Mouse (Mus musculus): ENCODE data around the gene Ankrd55. TPM values are rescaled to one million over a fixed set of nuclear protein-coding genes. Genes with fewer than 3 reads are reported as not detected.

The Ankrd55 gene
- polyA plus RNA-seq, 1 experiment, result 0.18 TPM

DNA sequence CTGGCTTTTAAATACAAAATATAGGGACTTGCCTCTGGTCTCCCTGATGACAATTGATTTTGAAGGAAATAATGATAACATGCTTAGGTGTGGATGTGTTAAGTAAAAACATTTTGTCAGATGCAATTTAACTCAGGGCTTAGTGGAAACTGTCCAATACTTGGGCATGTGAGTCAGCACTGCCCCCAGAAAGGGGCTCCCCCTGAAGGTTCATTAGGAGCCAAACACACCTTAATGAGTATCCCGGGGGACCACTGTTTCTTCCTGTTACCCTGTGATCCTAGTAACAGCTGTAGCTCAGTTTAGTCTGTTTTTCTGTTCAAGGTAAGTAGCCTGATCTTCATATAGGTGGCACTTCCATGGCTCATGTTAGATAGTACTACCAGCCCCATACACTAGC is 102.0 kb downstream of the Ankrd55 start:
- Histone ChIP-seq H3K79me3 (ENCODE audit: low read depth) (no peaks in the 10 kb centered on the region), H3ac (ENCODE audit: control insufficient read depth, insufficient read length, low read depth) (no peak overlapping the region), H3K79me2 (ENCODE audit: control insufficient read depth, insufficient read depth) (no peaks in the 10 kb centered on the region), H3K4me3 (ENCODE audit: insufficient read depth, poor library complexity, severe bottlenecking) (no peak overlapping the region), H3K36me3 (ENCODE audit: control insufficient read depth, insufficient read depth) (no peaks in the 10 kb centered on the region), H3K27me3 (ENCODE audit: control insufficient read depth, insufficient read depth, insufficient read length) (no peaks in the 10 kb centered on the region)
- TF ChIP-seq MYOG (IDR thresholded peaks at IDR 0.05; ENCODE audit: control insufficient read depth, extremely low read depth, insufficient read length) (no peak), FOSL1 (IDR thresholded peaks at IDR 0.05; ENCODE audit: insufficient read depth, low read length, poor library complexity, severe bottlenecking) (no peak), CTCF (IDR thresholded peaks at IDR 0.05; ENCODE audit: control insufficient read depth, insufficient read depth, insufficient read length) (no peak), CEBPB (IDR thresholded peaks at IDR 0.05; ENCODE audit: low read depth) (no peak), MAX (IDR thresholded peaks at IDR 0.05) (no peak), USF1 (IDR thresholded peaks at IDR 0.05; ENCODE audit: low read depth) (no peak), MYOD1 (IDR thresholded peaks at IDR 0.05; ENCODE audit: control insufficient read depth, insufficient read length, low read depth) (no peak)

DNA sequence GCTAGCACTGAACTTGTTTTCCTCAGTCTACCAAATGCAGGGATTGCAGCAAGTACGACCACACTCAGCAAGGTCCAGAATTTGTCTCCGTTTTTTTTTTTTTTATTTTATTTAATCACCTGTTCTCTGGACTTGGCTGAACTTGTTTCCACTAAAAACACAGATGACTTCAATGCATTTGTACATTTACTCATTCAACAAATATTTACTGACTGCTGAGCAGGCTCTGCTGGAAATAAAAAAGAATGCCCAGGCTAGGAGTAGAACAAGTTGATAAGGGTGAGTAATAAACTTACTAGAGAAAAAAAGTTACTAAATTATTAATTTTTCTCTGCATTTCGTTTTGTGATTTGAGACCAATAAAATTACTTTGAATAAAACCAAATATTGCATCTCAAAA is 103.1 kb downstream of the Ankrd55 start:
- Histone ChIP-seq H3ac (ENCODE audit: control insufficient read depth, insufficient read length, low read depth) (no peak overlapping the region), H3K79me2 (ENCODE audit: control insufficient read depth, insufficient read depth) (no peaks in the 10 kb centered on the region), H3K4me3 (ENCODE audit: insufficient read depth, poor library complexity, severe bottlenecking) (no peak overlapping the region), H3K36me3 (ENCODE audit: control insufficient read depth, insufficient read depth) (no peaks in the 10 kb centered on the region), H3K79me3 (ENCODE audit: low read depth) (no peaks in the 10 kb centered on the region), H3K27me3 (ENCODE audit: control insufficient read depth, insufficient read depth, insufficient read length) (no peaks in the 10 kb centered on the region)
- no peak for TF ChIP-seq CEBPB (IDR thresholded peaks at IDR 0.05; ENCODE audit: low read depth)
- TF ChIP-seq MYOG (IDR thresholded peaks at IDR 0.05; ENCODE audit: control insufficient read depth, extremely low read depth, insufficient read length), result no peak
- no peak for TF ChIP-seq FOSL1 (IDR thresholded peaks at IDR 0.05; ENCODE audit: insufficient read depth, low read length, poor library complexity, severe bottlenecking)
- TF ChIP-seq MAX (IDR thresholded peaks at IDR 0.05), result no peak
- TF ChIP-seq USF1 (IDR thresholded peaks at IDR 0.05; ENCODE audit: low read depth), result no peak
- no peak for TF ChIP-seq CTCF (IDR thresholded peaks at IDR 0.05; ENCODE audit: control insufficient read depth, insufficient read depth, insufficient read length)
- no peak for TF ChIP-seq MYOD1 (IDR thresholded peaks at IDR 0.05; ENCODE audit: control insufficient read depth, insufficient read length, low read depth)

DNA sequence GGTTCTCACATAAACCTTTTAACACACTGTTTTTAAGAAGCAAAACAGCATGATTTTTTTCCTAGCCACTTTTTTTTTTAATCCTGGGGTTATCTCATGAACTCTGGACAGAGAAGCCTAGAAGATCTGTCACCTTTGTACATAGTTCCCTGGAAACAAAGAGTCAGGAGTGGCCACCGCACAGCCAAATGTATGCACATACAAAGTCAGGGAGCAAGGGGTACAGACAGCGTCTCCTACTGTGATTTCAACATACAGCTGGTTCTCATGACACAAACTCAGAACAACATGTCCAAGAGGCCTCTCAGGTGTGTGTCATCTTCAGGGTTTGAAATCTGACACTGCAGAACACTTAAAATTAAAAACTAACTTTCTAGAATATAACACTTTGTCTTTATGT is 105.1 kb downstream of the Ankrd55 start:
- Histone ChIP-seq H3ac (ENCODE audit: control insufficient read depth, insufficient read length, low read depth) (no peak overlapping the region), H3K4me3 (ENCODE audit: insufficient read depth, poor library complexity, severe bottlenecking) (no peak overlapping the region), H3K79me3 (ENCODE audit: low read depth) (no peaks in the 10 kb centered on the region), H3K27me3 (ENCODE audit: control insufficient read depth, insufficient read depth, insufficient read length) (no peaks in the 10 kb centered on the region), H3K79me2 (ENCODE audit: control insufficient read depth, insufficient read depth) (no peaks in the 10 kb centered on the region), H3K36me3 (ENCODE audit: control insufficient read depth, insufficient read depth) (no peaks in the 10 kb centered on the region)
- TF ChIP-seq FOSL1 (IDR thresholded peaks at IDR 0.05; ENCODE audit: insufficient read depth, low read length, poor library complexity, severe bottlenecking), result no peak
- TF ChIP-seq CEBPB (IDR thresholded peaks at IDR 0.05; ENCODE audit: low read depth), result no peak
- no peak for TF ChIP-seq MYOD1 (IDR thresholded peaks at IDR 0.05; ENCODE audit: control insufficient read depth, insufficient read length, low read depth)
- no peak for TF ChIP-seq USF1 (IDR thresholded peaks at IDR 0.05; ENCODE audit: low read depth)
- no peak for TF ChIP-seq CTCF (IDR thresholded peaks at IDR 0.05; ENCODE audit: control insufficient read depth, insufficient read depth, insufficient read length)
- no peak for TF ChIP-seq MYOG (IDR thresholded peaks at IDR 0.05; ENCODE audit: control insufficient read depth, extremely low read depth, insufficient read length)
- no peak for TF ChIP-seq MAX (IDR thresholded peaks at IDR 0.05)

DNA sequence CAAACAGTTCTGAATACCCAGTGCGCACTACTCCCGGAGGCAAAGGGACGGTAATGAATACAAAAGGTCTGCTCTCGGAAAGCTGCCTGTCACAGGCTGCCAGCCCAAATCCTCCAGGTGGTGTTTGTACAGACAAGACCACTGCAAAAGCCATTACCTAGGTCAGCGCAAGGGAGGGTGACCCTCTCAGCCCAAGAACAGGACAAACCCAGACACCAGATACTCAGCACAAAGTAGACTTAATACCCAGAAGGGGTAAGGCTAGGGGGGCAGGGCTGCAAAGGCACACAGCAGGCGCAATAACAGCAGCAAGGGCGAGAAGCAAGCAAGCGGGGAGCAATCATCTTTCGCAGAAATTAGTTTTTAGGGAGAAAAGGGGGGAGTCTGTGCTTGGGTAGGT is 106.0 kb downstream of the Ankrd55 start:
- no peaks in the 10 kb centered on the region for H3K27me3 ChIP-seq (ENCODE audit: control insufficient read depth, insufficient read depth, insufficient read length)
- TF ChIP-seq CEBPB (IDR thresholded peaks at IDR 0.05; ENCODE audit: low read depth), result no peak
- TF ChIP-seq MYOG (IDR thresholded peaks at IDR 0.05; ENCODE audit: control insufficient read depth, extremely low read depth, insufficient read length), result no peak
- no peak for TF ChIP-seq USF1 (IDR thresholded peaks at IDR 0.05; ENCODE audit: low read depth)
- no peak for TF ChIP-seq MAX (IDR thresholded peaks at IDR 0.05)
- TF ChIP-seq CTCF (IDR thresholded peaks at IDR 0.05; ENCODE audit: control insufficient read depth, insufficient read depth, insufficient read length), result no peak
- no peak for TF ChIP-seq FOSL1 (IDR thresholded peaks at IDR 0.05; ENCODE audit: insufficient read depth, low read length, poor library complexity, severe bottlenecking)
- TF ChIP-seq MYOD1 (IDR thresholded peaks at IDR 0.05; ENCODE audit: control insufficient read depth, insufficient read length, low read depth), result no peak
- H3K79me3 ChIP-seq (ENCODE audit: low read depth), result no peaks in the 10 kb centered on the region
- no peaks in the 10 kb centered on the region for H3K36me3 ChIP-seq (ENCODE audit: control insufficient read depth, insufficient read depth)
- no peak overlapping the region for H3ac ChIP-seq (ENCODE audit: control insufficient read depth, insufficient read length, low read depth)
- H3K4me3 ChIP-seq (ENCODE audit: insufficient read depth, poor library complexity, severe bottlenecking), result no peak overlapping the region
- no peaks in the 10 kb centered on the region for H3K79me2 ChIP-seq (ENCODE audit: control insufficient read depth, insufficient read depth)

DNA sequence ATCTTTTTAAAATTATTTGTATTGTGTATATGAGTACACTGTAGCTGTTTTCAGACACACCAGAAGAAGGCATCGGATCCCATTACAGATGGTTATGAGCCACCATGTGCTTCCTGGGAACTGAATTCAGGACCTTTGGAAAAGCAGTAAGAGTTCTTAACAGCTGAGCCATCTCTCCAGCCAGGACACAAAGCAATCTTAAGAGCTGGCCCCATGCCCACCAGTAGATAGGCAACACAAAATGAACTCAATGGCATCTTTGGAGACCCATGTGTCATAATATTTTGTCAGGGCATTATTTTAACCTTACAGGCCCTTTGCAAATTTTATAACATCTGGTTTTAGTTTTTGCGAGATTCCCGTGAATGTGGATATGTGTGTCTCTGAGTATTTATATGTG is 116.5 kb downstream of the Ankrd55 start:
- H3K27me3 ChIP-seq (ENCODE audit: control insufficient read depth, insufficient read depth, insufficient read length), result no peaks in the 10 kb centered on the region
- no peak overlapping the region for H3K4me3 ChIP-seq (ENCODE audit: insufficient read depth, poor library complexity, severe bottlenecking)
- no peaks in the 10 kb centered on the region for H3K79me2 ChIP-seq (ENCODE audit: control insufficient read depth, insufficient read depth)
- H3ac ChIP-seq (ENCODE audit: control insufficient read depth, insufficient read length, low read depth), result no peak overlapping the region
- no peaks in the 10 kb centered on the region for H3K36me3 ChIP-seq (ENCODE audit: control insufficient read depth, insufficient read depth)
- H3K79me3 ChIP-seq (ENCODE audit: low read depth), result no peaks in the 10 kb centered on the region
- TF ChIP-seq CEBPB (IDR thresholded peaks at IDR 0.05; ENCODE audit: low read depth) (no peak), MYOG (IDR thresholded peaks at IDR 0.05; ENCODE audit: control insufficient read depth, extremely low read depth, insufficient read length) (no peak), MYOD1 (IDR thresholded peaks at IDR 0.05; ENCODE audit: control insufficient read depth, insufficient read length, low read depth) (no peak), FOSL1 (IDR thresholded peaks at IDR 0.05; ENCODE audit: insufficient read depth, low read length, poor library complexity, severe bottlenecking) (no peak), CTCF (IDR thresholded peaks at IDR 0.05; ENCODE audit: control insufficient read depth, insufficient read depth, insufficient read length) (no peak), USF1 (IDR thresholded peaks at IDR 0.05; ENCODE audit: low read depth) (no peak), MAX (IDR thresholded peaks at IDR 0.05) (no peak)

DNA sequence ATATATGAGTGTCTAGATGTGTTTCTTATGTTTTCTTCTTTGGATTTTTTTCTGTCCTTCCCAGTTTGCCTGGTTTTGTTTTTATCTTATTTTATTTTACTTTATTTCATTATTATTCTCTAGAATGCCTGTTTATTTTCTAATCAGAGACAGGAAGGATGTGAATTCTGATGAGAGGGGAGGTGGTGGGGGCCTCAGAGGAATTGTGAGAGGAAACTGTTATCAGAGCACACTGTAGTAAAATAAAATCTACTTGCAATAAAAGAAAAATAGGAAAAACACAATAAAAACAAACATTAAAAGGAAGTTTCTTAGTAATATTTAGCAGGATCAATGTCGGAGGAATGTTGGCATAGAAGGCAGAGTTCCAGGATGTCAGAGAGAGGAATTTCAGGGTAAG is 116.9 kb downstream of the Ankrd55 start:
- H3K27me3 ChIP-seq (ENCODE audit: control insufficient read depth, insufficient read depth, insufficient read length), result no peaks in the 10 kb centered on the region
- TF ChIP-seq MYOD1 (IDR thresholded peaks at IDR 0.05; ENCODE audit: control insufficient read depth, insufficient read length, low read depth) (no peak), USF1 (IDR thresholded peaks at IDR 0.05; ENCODE audit: low read depth) (no peak), MAX (IDR thresholded peaks at IDR 0.05) (no peak), CEBPB (IDR thresholded peaks at IDR 0.05; ENCODE audit: low read depth) (no peak), MYOG (IDR thresholded peaks at IDR 0.05; ENCODE audit: control insufficient read depth, extremely low read depth, insufficient read length) (no peak), FOSL1 (IDR thresholded peaks at IDR 0.05; ENCODE audit: insufficient read depth, low read length, poor library complexity, severe bottlenecking) (no peak)
- no peak overlapping the region for H3K4me3 ChIP-seq (ENCODE audit: insufficient read depth, poor library complexity, severe bottlenecking)
- H3K79me3 ChIP-seq (ENCODE audit: low read depth), result no peaks in the 10 kb centered on the region
- no peaks in the 10 kb centered on the region for H3K79me2 ChIP-seq (ENCODE audit: control insufficient read depth, insufficient read depth)
- H3ac ChIP-seq (ENCODE audit: control insufficient read depth, insufficient read length, low read depth), result no peak overlapping the region
- no peaks in the 10 kb centered on the region for H3K36me3 ChIP-seq (ENCODE audit: control insufficient read depth, insufficient read depth)
